Mouse (Mus musculus) adipocyte (in vitro differentiated cells): Measurements from ENCODE around the gene Cdkn2a.

ENCODE experiments used
- DNase-seq: peaks from one replicate; pipeline ENCODE4 v3.0.0-alpha.2; 2016; ENCODE audit warnings: low spot score

Gene Cdkn2a

DNA sequence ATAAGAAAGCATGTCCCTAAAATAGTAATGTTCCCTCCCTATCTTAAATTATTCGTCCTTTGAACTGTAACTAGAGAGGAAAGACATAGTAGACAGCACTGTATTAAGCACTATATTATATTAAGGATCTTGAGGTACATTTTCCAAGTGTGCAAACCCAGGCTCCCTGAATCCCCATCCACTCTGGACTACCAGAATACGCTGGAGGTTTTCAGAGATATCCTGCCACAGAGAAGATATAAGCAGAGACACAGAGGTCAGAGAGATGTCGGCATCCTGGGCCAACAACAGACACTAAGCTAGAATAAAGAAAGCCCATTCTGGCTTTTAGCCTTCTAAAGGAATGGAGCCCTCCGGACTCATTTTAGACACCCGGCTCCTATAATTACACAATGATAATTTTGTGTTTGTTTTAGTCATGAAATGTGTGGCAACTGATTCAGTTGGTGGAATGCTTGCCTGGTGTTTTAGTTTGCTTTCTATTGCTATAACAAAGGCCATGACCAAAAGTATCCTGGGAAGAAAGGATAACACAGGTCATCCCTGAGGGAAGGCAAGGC lies 17.0 kb downstream of the Cdkn2a start:
- no peak for DNase-seq

DNA sequence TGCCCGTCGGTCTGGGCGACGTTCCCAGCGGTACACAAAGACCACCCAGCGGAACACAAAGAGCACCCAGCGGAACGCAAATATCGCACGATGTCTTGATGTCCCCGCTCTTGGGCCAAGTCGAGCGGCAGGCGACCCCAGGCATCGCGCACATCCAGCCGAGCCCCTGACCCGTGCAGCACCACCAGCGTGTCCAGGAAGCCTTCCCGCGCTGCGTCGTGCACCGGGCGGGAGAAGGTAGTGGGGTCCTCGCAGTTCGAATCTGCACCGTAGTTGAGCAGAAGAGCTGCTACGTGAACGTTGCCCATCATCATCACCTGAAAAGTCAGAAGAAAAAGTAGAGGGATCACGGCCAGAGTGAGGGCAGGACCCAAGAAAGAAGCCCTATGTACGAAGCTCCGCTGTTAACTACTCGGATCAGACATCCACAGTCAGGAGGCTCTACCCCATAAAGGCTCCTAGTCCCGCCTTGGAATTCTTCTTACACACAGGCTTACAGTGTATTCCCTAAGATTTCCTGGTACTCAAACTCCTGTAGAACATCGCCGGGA lies 17.7 kb downstream of the Cdkn2a start:
- DNase-seq, result no peak

DNA sequence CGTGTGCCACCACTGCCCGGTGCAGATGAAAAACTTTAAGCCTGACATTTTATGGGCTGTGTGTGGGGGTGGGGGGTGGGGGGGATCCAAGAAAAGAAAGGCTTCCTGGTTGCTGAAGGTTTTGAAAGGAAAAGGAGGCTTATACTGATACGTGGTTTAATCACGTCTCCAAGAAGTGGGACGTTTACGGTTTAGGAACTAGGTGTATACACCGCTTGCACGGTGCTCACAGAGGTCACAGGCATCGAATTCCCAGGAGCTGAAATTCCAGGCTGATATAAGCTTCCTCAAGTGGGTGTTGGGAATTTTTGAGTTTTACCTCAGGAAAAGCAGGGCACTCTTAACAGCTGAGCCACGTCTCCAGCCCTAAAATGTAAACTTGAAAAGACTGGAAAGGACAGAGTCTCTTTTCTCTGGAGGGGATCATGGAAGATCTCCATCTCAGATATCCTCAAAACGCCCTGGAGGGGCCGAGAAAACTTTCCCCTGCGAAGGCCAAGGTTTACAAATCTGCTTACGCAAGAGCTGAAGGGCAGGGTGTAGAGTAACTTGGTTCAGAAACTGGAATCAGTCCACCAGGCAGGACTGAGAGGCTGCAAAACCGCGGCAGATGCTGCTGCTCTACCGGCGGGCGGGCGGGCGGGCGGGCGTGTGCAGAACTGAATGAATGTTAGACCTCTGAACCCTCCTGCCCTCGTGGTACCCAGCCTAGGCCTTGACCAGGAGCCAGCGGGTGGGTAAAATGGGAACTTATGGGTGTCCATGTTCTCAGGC lies 18.5 kb downstream of the Cdkn2a start:
- no peak for DNase-seq

DNA sequence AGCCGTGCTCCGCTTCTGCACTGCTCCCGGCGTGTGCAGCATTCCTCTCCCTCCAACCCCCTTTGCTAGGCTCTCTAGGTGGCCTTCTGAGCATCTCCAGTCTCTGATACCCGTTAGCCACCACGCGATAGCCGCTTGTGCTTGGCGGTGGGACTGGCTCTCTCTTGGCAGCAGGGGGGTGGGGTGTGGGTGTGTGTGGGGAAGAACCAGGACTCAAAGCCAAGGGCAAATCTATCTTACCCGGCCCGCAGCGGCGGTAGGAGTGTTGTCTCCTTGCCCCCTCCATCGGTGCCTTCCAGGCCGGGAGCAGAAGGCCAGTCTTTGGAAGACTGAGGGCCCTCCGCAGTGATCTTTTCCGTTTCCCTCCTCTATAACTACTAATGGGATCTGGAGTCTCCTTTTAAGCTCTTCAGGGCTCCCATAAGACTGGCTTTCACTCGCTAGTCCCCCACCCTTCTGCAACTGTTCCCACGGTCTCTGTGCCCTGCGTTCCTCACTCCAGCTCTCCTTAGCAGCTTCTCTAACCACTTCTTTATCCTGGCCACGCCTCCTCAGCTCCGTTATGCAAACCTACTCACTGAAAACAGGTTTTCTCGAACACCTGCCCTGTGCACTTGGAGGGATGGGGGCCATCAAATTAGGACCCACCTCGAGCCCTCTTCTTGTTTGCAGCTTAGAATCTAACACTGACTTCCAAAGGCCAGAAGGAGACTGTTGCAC lies 19.5 kb downstream of the Cdkn2a start:
- no peak for DNase-seq

DNA sequence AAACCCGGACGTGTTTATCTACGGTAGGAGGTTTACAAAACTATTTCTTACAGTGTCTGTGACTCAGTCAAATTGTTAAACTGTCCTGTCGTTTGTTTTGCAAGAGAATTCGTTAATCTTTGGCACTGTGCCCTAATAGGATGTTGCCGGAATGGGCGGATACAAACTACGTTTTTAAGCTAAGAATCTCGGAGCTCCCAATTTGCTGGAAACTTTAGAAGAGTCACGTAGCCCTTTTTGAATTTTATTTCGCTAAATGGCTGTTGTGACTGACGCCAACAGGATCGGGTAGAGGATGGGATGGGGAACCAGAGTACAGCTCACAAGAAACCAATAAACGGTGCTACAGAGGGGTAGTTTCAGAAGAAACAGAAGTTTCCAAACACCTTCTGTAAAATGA lies 20.4 kb downstream of the Cdkn2a start:
- DNase-seq, result no peak

DNA sequence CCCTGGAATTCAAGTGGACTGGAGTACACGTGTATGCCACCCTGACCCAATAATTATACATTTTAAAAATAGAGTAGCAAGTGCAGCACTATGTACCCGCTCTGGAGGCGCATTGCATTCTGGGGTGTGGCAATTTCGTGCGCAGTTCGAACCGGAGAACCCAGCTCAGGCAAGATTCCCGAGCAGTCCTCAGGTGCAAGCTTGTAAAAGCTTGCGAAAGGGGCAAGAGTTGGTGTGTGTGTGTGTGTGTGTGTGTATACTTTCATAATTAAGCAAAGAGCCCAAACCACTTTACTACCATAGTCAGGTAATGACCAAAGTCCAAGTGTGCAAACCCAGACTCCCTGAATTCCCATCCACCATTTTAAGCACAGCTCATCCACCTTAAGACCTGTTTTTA lies 20.9 kb downstream of the Cdkn2a start:
- no peak for DNase-seq

DNA sequence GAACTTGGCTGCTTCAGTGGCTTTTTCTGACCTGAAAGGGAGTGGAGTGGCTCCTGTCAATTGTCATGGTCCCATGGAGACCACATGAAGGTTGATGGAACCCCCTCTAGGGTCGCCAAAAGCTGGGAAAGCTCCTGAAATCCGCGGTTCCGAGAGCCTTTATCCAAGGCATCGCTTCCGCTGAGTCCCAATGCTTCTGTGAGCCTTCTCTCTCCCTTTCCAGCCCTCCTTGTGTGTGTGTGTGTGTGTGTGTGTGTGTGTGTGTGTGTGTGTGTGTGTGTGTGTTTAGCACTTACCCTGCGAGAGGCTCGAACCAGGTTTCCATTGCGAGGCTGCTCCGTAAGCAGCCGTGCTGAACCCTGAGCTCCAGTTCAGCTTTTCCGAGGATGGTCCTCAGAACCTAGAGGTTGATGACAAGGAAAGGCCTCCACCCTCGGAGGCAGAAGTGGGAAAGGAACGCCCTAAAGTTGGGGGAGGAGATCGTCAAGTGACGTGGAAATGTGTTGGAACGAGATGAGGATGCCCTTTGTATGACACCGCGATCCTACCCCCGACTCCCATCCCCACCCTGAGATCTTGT lies 21.4 kb downstream of the Cdkn2a start:
- no peak for DNase-seq

DNA sequence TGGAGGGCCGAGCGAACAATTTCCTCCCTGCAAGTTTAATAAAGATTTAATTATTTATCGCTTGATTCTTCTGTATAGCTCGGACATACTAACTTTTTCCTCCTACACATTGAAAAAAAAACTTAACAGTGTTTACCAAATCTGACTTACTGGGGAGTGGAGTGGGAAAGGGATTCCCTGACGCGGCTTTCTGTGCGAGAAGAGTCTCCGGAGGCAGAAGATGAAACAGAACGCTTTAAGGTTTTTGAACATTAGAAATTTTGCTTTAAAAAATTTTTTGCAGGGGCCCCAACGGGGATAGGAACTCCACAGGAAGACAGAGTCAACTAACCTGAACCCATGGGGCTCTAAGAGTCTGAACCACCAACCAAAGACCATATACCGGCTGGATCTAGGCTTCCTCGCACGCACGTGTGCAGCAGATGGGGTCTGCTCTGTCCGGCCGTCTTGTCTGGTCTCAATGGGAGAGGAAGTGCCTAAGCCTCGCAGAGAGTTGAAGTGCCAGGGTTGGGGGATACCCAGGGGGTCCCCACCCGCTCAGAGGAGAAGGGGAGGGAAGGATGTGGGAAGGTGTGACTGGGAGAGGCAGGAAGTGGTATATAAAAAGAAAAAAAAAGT lies 22.2 kb downstream of the Cdkn2a start:
- no peak for DNase-seq

DNA sequence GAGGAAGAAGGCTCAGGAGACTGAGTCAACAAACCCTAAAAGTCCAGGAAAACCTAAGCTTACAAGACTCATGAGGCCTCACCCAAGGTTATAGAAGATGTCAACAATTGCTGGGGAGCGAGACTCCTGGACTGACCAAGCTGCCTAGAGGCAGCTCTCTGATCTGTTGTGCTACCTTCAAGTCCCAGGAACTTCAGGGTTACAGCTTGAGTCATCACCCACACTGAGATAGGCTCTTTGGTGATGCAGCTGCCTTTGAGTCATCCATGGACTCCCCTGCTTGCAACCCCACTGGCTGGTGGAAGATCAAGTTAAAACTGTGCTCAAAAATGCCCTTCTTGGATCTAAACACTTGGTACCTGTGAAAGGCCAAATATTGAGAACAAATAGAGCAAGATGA lies 36.7 kb downstream of the Cdkn2a start:
- DNase-seq, result no peak

DNA sequence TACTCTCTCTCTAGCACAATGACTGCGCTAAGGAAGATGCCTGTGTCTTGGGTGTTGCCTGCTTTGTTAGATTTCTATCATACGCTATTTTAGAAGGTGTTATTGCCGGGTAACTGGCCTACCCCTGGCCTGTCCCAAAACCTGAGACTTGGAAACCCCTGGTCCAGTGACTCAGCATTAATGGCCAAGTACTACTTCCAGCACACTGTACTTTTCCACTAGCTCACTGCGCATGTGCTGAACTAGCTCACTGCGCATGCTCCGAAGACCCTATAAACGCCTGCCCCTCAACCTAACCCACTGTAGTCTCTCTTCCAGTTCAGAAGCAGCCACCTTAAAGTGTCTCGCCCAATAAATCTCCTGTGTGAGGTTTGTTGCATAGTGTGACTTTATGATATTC lies 60.0 kb downstream of the Cdkn2a start:
- no peak for DNase-seq
